Mouse (Mus musculus) hindbrain, embryonic 16.5 days (tissue): ENCODE results near the gene Zfp367. TPM values are rescaled to one million over a fixed set of nuclear protein-coding genes. Genes with fewer than 3 reads are reported as not detected.

Source experiments
- ATAC-seq: fragments of 200-750 bp; cut with Nextera tagmentation; 2 replicates; pipeline ENCODE4 v1.8.0; 2017; ENCODE audit warnings: moderate TSS enrichment, moderate library complexity
- H3K27ac ChIP-seq: fragments of 300-500 bp; sonication (generic); 2 replicates; pipeline ENCODE4 v1.5.1; 2014; ENCODE audit warnings: low read depth, mild to moderate bottlenecking, control low read depth, low read length, moderate library complexity
- H3K27me3 ChIP-seq: fragments of 300-500 bp; sonication (generic); replicated peaks from 2 replicates; pipeline ENCODE4 v1.6.1; 2014; ENCODE audit warnings: low read length; ENCODE audit not compliant: control insufficient read depth, insufficient read depth
- H3K36me3 ChIP-seq: fragments of 300-500 bp; sonication (generic); 2 replicates; pipeline ENCODE4 v1.6.1; 2014; ENCODE audit warnings: mild to moderate bottlenecking, low read length, moderate library complexity, mixed read lengths; ENCODE audit not compliant: control insufficient read depth, insufficient read depth
- H3K4me1 ChIP-seq: fragments of 300-500 bp; sonication (generic); 2 replicates; pipeline ENCODE4 v1.6.1; 2014; ENCODE audit warnings: low read depth, low read length; ENCODE audit not compliant: control insufficient read depth, insufficient read depth
- H3K4me2 ChIP-seq: fragments of 300-500 bp; sonication (generic); 2 replicates; pipeline ENCODE4 v1.6.1; 2014; ENCODE audit warnings: mild to moderate bottlenecking, low read length, control low read depth, moderate library complexity
- H3K4me3 ChIP-seq: fragments of 300-500 bp; sonication (generic); 2 replicates; pipeline ENCODE4 v1.5.1; 2014; ENCODE audit warnings: mild to moderate bottlenecking, low read length, control low read depth, moderate library complexity
- H3K9ac ChIP-seq: fragments of 300-500 bp; sonication (generic); 2 replicates; pipeline ENCODE4 v1.6.1; 2014; ENCODE audit warnings: low read depth, mild to moderate bottlenecking, control low read depth, low read length, moderate library complexity
- H3K9me3 ChIP-seq: fragments of 300-500 bp; sonication (generic); 2 replicates; pipeline ENCODE4 v1.6.1; 2014; ENCODE audit warnings: mild to moderate bottlenecking, low read length, moderate library complexity; ENCODE audit not compliant: control insufficient read depth
- WGBS: fragments of 180-500 bp; shearing (Covaris S2); extraction: QIAGEN DNeasy Blood & Tissue Kit; methylation state at CpG from one replicate; pipeline ENCODE4 v1.1.7; 2014; 5-methylcytosine and 5-hydroxymethylcytosine counted together
- polyA plus RNA-seq: library from polyadenylated mRNA; unstranded; fragments of >200 nt; fragmentation: Nextera tagmentation; extraction: Ambion mirVana; gene quantifications from 2 replicates; pipeline ENCODE4 v1.2.1, GENCODE M21; 2015

Gene Zfp367
- polyA plus RNA-seq, 1 experiment from 2014 or later, result 6.2 TPM

GRCm38 (mm10) chr13:64161916-64162611, 9.1 kb upstream of the Zfp367 start:
- no peaks in the 10 kb centered on the region for H3K36me3 ChIP-seq
- peaks cover 5% of the 10 kb centered on the region for H3K9me3 ChIP-seq
- H3K9ac ChIP-seq, result peak overlapping the region; percentile 82
- H3K27me3 ChIP-seq, result no peaks in the 10 kb centered on the region; the same call in 1 of the 2 replicates
- peak overlapping the region; percentile 97 for H3K4me2 ChIP-seq
- peak; percentile 80 for ATAC-seq
- peaks cover 11% of the 10 kb centered on the region for H3K4me1 ChIP-seq
- WGBS, result 0% methylated on average over 21 of the region's 71 CpGs
- H3K27ac ChIP-seq, result peak overlapping the region; percentile 84
- peak overlapping the region; percentile 83 for H3K4me3 ChIP-seq

- peak within 1 kb of the TSS; percentile 83 for H3K4me3 ChIP-seq
- WGBS, result 0% methylated on average over 14 of the region's 31 CpGs
- no peaks in the 10 kb centered on the region; the same call in 1 of the 2 replicates for H3K27me3 ChIP-seq
- peaks cover 11% of the 10 kb centered on the region for H3K4me1 ChIP-seq
- no peaks in the 10 kb centered on the region for H3K36me3 ChIP-seq
- peaks cover 4% of the 10 kb centered on the region for H3K9me3 ChIP-seq
- H3K9ac ChIP-seq, result peak within 1 kb of the TSS; percentile 82
- ATAC-seq, result peak; percentile 98
- peak within 1 kb of the TSS; percentile 84 for H3K27ac ChIP-seq
- H3K4me2 ChIP-seq, result peak within 1 kb of the TSS; percentile 97
These were observed 8.5 kb upstream of the Zfp367 start, which contains the start of gene Habp4 for GRCm38 (mm10) chr13:64161548-64161915. Gene Habp4 (plus strand): TSS chr13:64161824.

- H3K4me1 ChIP-seq, result peaks cover 4% of the 10 kb centered on the region
- H3K36me3 ChIP-seq, result no peaks in the 10 kb centered on the region
- H3K4me3 ChIP-seq, result no peak overlapping the region
- no peak overlapping the region for H3K27ac ChIP-seq
- no peak overlapping the region for H3K9ac ChIP-seq
- H3K4me2 ChIP-seq, result no peak overlapping the region
- no peaks in the 10 kb centered on the region; the same call in none of the 2 replicates for H3K27me3 ChIP-seq
- no peaks in the 10 kb centered on the region for H3K9me3 ChIP-seq
- ATAC-seq, result no peak
These were observed 4.0 kb upstream of the Zfp367 start for GRCm38 (mm10) chr13:64156966-64157365.

- no peak overlapping the region for H3K4me2 ChIP-seq
- WGBS, result 11% methylated on average over 1 of the region's 1 CpGs
- no peak overlapping the region for H3K27ac ChIP-seq
- no peak for ATAC-seq
- no peak overlapping the region for H3K9ac ChIP-seq
- no peaks in the 10 kb centered on the region for H3K9me3 ChIP-seq
- H3K4me3 ChIP-seq, result no peak overlapping the region
- no peaks in the 10 kb centered on the region for H3K36me3 ChIP-seq
- H3K4me1 ChIP-seq, result peaks cover 10% of the 10 kb centered on the region
- no peaks in the 10 kb centered on the region; the same call in none of the 2 replicates for H3K27me3 ChIP-seq
These were observed 2.2 kb upstream of the Zfp367 start for GRCm38 (mm10) chr13:64155171-64155571.

- Histone ChIP-seq H3K9me3 (no peaks in the 10 kb centered on the region), H3K4me3 (no peak overlapping the region), H3K36me3 (no peaks in the 10 kb centered on the region), H3K27me3 (no peaks in the 10 kb centered on the region; the same call in none of the 2 replicates), H3K27ac (no peak overlapping the region), H3K4me1 (peaks cover 10% of the 10 kb centered on the region), H3K9ac (no peak overlapping the region), H3K4me2 (no peak overlapping the region)
- 70% methylated on average over 2 of the region's 2 CpGs for WGBS
- ATAC-seq, result no peak
These were observed 1.6 kb upstream of the Zfp367 start for GRCm38 (mm10) chr13:64154651-64155050.

GRCm38 (mm10) chr13:64153751-64154267, 807 bp upstream of the Zfp367 start:
- under 1% methylated on average over 18 of the region's 18 CpGs for WGBS
- H3K9ac ChIP-seq, result peak overlapping the region; percentile 47
- no peak overlapping the region for H3K27ac ChIP-seq
- peak; percentile 13 for ATAC-seq
- H3K4me1 ChIP-seq, result peaks cover 10% of the 10 kb centered on the region
- H3K9me3 ChIP-seq, result no peaks in the 10 kb centered on the region
- H3K4me2 ChIP-seq, result peak overlapping the region; percentile 89
- H3K36me3 ChIP-seq, result no peaks in the 10 kb centered on the region
- H3K27me3 ChIP-seq, result no peaks in the 10 kb centered on the region; the same call in 1 of the 2 replicates
- peak overlapping the region; percentile 86 for H3K4me3 ChIP-seq

GRCm38 (mm10) chr13:64152671-64153082, 325 bp downstream of the Zfp367 start:
- ATAC-seq, result no peak; the same call in none of the 2 replicates
- H3K27ac ChIP-seq, result peak overlapping the region; percentile 40
- H3K9me3 ChIP-seq, result no peaks in the 10 kb centered on the region
- H3K9ac ChIP-seq, result peak overlapping the region; percentile 76
- H3K4me3 ChIP-seq, result peak overlapping the region; percentile 86
- no peaks in the 10 kb centered on the region; the same call in 1 of the 2 replicates for H3K27me3 ChIP-seq
- peaks cover 10% of the 10 kb centered on the region for H3K4me1 ChIP-seq
- H3K36me3 ChIP-seq, result no peaks in the 10 kb centered on the region
- under 1% methylated on average over 53 of the region's 61 CpGs for WGBS
- peak overlapping the region; percentile 89 for H3K4me2 ChIP-seq

GRCm38 (mm10) chr13:64152241-64152669, 747 bp downstream of the Zfp367 start:
- Histone ChIP-seq H3K9me3 (no peaks in the 10 kb centered on the region), H3K36me3 (no peaks in the 10 kb centered on the region), H3K4me3 (peak overlapping the region; percentile 86), H3K27ac (peak overlapping the region; percentile 40), H3K4me2 (peak overlapping the region; percentile 89), H3K9ac (peak overlapping the region; percentile 76), H3K4me1 (peaks cover 10% of the 10 kb centered on the region), H3K27me3 (no peaks in the 10 kb centered on the region; the same call in 1 of the 2 replicates)
- under 1% methylated on average over 33 of the region's 42 CpGs for WGBS
- peak; percentile 37 for ATAC-seq

- no peak overlapping the region for H3K4me2 ChIP-seq
- no peaks in the 10 kb centered on the region for H3K9me3 ChIP-seq
- H3K4me1 ChIP-seq, result peaks cover 10% of the 10 kb centered on the region
- 76% methylated on average over 5 of the region's 5 CpGs for WGBS
- ATAC-seq, result no peak
- H3K36me3 ChIP-seq, result no peaks in the 10 kb centered on the region
- no peak overlapping the region for H3K4me3 ChIP-seq
- no peak overlapping the region for H3K9ac ChIP-seq
- no peak overlapping the region for H3K27ac ChIP-seq
- no peaks in the 10 kb centered on the region for H3K27me3 ChIP-seq
These were observed 2.9 kb downstream of the Zfp367 start for GRCm38 (mm10) chr13:64150121-64150520.
